Mouse (Mus musculus) heart, adult 2 months (tissue): ENCODE measurements at regions not wholly inside any gene's neighbourhood (a gene's known extent, or its start where the extent isn't known, plus 50 kb on each side); places are given as distances from the start of the nearest gene placed in this dataset.

Experiments
- DNase-seq, 2 experiments: peaks; one replicate each; pipeline ENCODE4 v3.0.0; 2021
- H3K27ac ChIP-seq: fragments of 200-600 bp; 2 replicates; pipeline ENCODE4 v1.8.1; 2022
- H3K27me3 ChIP-seq: fragments of 200-500 bp; 2 replicates; pipeline ENCODE4 v1.6.1; 2012; ENCODE audit warnings: mild to moderate bottlenecking, low read length, inconsistent platforms, mixed read lengths; ENCODE audit not compliant: control insufficient read depth, insufficient read depth
- H3K36me3 ChIP-seq: fragments of 200-500 bp; 2 replicates; pipeline ENCODE4 v1.6.1; 2012; ENCODE audit warnings: low read length, inconsistent platforms; ENCODE audit not compliant: control insufficient read depth, insufficient read depth
- H3K4me1 ChIP-seq: fragments of 200-500 bp; 2 replicates; pipeline ENCODE4 v1.6.1; 2011; ENCODE audit warnings: low read length; ENCODE audit not compliant: control insufficient read depth, insufficient read depth
- H3K4me3 ChIP-seq: fragments of 200-600 bp; 2 replicates; pipeline ENCODE4 v1.8.1; 2022
- H3K79me2 ChIP-seq: fragments of 200-500 bp; replicated peaks from 2 replicates; pipeline ENCODE4 v1.6.1; 2012; ENCODE audit warnings: mild to moderate bottlenecking, inconsistent platforms, low read length, moderate library complexity, mixed read lengths; ENCODE audit not compliant: control insufficient read depth, insufficient read depth
- H3K9ac ChIP-seq: fragments of 200-500 bp; 2 replicates; pipeline ENCODE4 v1.6.1; 2012; ENCODE audit warnings: low read depth, mild to moderate bottlenecking, control low read depth, inconsistent platforms, low read length, mixed read lengths
- CTCF ChIP-seq: fragments of 200-600 bp; IDR thresholded peaks from 2 replicates; pipeline ENCODE4 v1.8.1; 2022; ENCODE audit warnings: antibody characterized with exemption, mild to moderate bottlenecking, moderate library complexity
- EP300 ChIP-seq: fragments of 200-500 bp; IDR thresholded peaks from 2 replicates; pipeline ENCODE4 v1.6.1; 2011; ENCODE audit warnings: low read depth, low read length, control low read depth; ENCODE audit not compliant: insufficient read depth
- POLR2A ChIP-seq: fragments of 200-500 bp; IDR thresholded peaks from 2 replicates; pipeline ENCODE4 v1.6.1; 2011; ENCODE audit warnings: mild to moderate bottlenecking, low read depth, low read length, control low read depth; ENCODE audit not compliant: insufficient read depth
- WGBS: fragments of 180-500 bp; shearing (Covaris S2); methylation state at CpG from one replicate; pipeline ENCODE4 v1.1.7; 2018; 5-methylcytosine and 5-hydroxymethylcytosine counted together
- intact Hi-C: fragments of 180-260 bp; cut with DNase I; formaldehyde crosslinking; loops from one replicate; pipeline ENCODE4 v1.15.1; 2025

DNA sequence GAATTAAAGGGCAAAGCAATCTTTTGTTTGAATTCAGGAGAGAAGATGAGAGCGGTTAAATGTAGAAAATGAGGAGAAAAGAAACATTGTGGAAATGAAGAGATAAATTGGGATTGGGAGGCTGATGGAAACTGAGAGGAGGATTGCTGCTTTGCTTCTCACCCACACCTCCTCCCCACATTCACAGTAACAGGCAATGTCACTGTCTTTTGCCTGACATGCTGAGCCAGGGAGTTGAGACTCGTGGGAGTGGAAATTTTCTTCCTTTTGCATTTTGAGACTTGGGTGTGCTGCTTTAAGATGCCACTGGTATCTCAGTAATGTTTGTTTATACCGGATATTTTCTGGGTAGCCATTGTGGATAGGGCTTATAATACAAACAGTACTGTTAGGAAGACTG lies 133.3 kb downstream of the Ogfrl1 start:
- no peak overlapping the region for H3K9ac ChIP-seq

DNA sequence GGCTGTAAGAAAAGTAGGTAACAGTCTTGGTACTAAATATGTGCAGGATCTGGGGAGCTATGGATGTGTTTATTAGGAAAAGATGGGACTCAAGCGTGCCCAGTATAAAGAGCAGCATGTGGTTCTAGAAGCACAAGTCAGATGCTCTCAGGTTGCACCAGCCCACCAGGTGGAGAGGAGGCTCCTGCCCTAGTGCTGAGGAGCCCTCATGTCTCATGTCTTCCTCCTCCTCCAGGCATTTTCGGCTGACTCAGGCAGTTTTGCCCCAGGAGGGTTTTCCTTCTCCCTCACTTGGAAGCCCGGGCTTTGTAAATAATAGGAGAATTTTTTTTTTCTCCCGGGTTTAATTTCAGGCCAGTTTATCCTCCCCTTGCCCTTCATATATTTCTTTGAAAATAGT lies 133.8 kb downstream of the Ogfrl1 start:
- H3K4me1 ChIP-seq = peaks cover 20% of the 10 kb centered on the region
- WGBS = 17% methylated on average over 4 of the region's 4 CpGs
- TF ChIP-seq POLR2A (no peak), CTCF (no peak)
- H3K27me3 ChIP-seq = no peaks in the 10 kb centered on the region
- no peak for DNase-seq
- intact Hi-C loops = no loop called here
- H3K4me3 ChIP-seq = no peak overlapping the region
- no peak overlapping the region; the same call in 1 of the 2 replicates for H3K27ac ChIP-seq
- no peak overlapping the region for H3K9ac ChIP-seq
- H3K36me3 ChIP-seq = peaks cover 49% of the 10 kb centered on the region
- H3K79me2 ChIP-seq = peaks cover 3% of the 10 kb centered on the region; the same call in 1 of the 2 replicates

More for the DNA sequence above, 133.3 kb downstream of the Ogfrl1 start:
- Histone ChIP-seq H3K79me2 (peaks cover 3% of the 10 kb centered on the region; the same call in 1 of the 2 replicates), H3K4me1 (peaks cover 18% of the 10 kb centered on the region), H3K36me3 (peaks cover 46% of the 10 kb centered on the region), H3K27me3 (no peaks in the 10 kb centered on the region), H3K27ac (peak overlapping the region; percentile 12; the same call in 1 of the 2 replicates), H3K4me3 (no peak overlapping the region)
- TF ChIP-seq EP300 (no peak), POLR2A (no peak), CTCF (no peak)
- 28% methylated on average over 3 of the region's 3 CpGs for WGBS
- intact Hi-C loops = no loop called here
- DNase-seq = no peak

DNA sequence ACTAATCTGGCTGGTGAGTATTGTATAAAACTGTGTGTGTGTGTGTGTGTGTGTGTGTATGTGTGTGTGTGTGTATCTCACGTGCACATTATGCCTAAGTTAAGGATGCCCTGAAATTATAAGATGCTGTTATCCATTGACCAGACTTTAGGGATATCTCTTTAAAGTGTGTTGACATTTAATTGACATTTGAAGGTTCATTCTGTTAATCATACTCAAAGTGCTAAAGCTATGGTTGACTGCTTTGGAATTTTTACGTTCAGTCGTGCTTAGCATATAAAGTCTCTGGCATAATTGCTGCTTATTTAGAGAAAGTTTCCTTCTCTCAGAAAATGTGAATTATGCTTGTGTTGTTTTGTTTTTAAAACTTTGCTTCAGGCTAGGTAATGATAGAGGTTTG lies 135.9 kb downstream of the Ogfrl1 start:
- no peak for DNase-seq
- H3K79me2 ChIP-seq = peaks cover 3% of the 10 kb centered on the region; the same call in 1 of the 2 replicates
- H3K4me1 ChIP-seq = peaks cover 21% of the 10 kb centered on the region
- TF ChIP-seq POLR2A (no peak), EP300 (no peak), CTCF (no peak)
- peaks cover 44% of the 10 kb centered on the region for H3K36me3 ChIP-seq
- H3K27me3 ChIP-seq = no peaks in the 10 kb centered on the region
- WGBS = 47% methylated on average over 3 of the region's 3 CpGs
- H3K27ac ChIP-seq = no peak overlapping the region
- H3K9ac ChIP-seq = no peak overlapping the region
- H3K4me3 ChIP-seq = no peak overlapping the region
- intact Hi-C loops = no loop called here

DNA sequence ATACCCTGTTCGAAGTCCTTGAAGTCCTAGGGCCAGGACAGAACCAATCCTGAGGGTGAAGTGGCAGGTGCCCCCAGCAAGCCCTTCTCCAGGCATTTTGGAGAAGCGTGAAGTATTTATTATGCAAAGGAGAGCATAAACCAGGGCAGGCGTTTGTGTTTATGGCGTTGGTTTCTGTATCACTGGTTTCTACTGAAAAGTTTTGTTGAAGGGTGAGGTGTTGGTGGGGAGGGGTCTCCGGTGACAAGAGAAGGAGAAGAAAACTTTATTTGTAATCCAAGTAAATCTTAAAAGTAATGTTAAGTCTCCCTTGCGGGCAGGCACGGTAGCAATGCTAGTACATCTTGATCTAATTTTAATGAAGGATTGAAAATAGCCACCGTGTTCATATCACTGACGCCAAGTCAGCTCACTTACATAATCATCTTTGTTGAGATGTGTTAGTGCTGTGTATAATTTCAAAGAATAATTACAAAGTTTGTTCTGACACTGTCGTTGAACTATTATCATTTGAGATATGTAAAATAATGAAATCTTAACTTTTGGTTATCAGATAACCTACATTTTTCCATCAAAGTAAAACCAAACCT lies 140.2 kb downstream of the Ogfrl1 start:
- Histone ChIP-seq H3K27ac (peak overlapping the region; percentile 96), H3K4me1 (peaks cover 11% of the 10 kb centered on the region), H3K9ac (peak overlapping the region; percentile 99), H3K79me2 (0 out of 2 replicates have a peak, but pooled peaks cover 1% of the 10 kb centered on the region), H3K4me3 (peak overlapping the region; percentile 84), H3K27me3 (no peaks in the 10 kb centered on the region), H3K36me3 (peaks cover 29% of the 10 kb centered on the region)
- no peak for TF ChIP-seq EP300
- no peak for TF ChIP-seq POLR2A
- no peak for TF ChIP-seq CTCF
- 6% methylated on average over 10 of the region's 10 CpGs for WGBS
- intact Hi-C loops = loop anchor here (2.0 to 5.0 kb wide), 4 partner anchors 13 to 125 kb away; no protein-coding TSS in a partner anchor
- no peak for DNase-seq

DNA sequence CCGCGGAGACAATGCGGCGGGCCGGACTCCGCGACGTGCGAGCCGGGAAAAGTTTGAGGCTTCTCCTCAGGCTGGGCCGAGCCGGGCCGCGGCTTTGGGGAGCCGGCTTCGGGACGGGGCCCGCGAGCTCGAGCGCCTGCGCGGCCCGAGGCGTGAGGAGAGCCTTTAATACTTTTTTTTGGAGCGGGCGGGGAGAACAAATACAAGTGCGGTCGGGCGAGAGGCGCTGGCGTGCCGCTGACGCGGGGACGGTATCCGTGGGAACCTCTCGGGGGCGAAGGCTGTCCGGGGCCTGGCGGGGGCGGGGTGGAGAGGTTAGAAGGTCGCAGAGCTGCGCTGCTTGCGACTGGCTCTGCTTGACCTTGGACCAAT lies 141.0 kb downstream of the Ogfrl1 start:
- Histone ChIP-seq H3K9ac (peak overlapping the region; percentile 99), H3K4me1 (peaks cover 11% of the 10 kb centered on the region), H3K4me3 (peak overlapping the region; percentile 84), H3K27ac (peak overlapping the region; percentile 96), H3K27me3 (no peaks in the 10 kb centered on the region), H3K79me2 (0 out of 2 replicates have a peak, but pooled peaks cover 1% of the 10 kb centered on the region), H3K36me3 (peaks cover 27% of the 10 kb centered on the region)
- DNase-seq = peak; percentile 86 to 88
- TF ChIP-seq CTCF (no peak), POLR2A (peak; percentile 39; the same call in 1 of the 2 replicates), EP300 (no peak)
- intact Hi-C loops = loop anchor here (2.0 to 5.0 kb wide), 4 partner anchors 14 to 126 kb away; no protein-coding TSS in a partner anchor
- 1% methylated on average over 45 of the region's 45 CpGs for WGBS

DNA sequence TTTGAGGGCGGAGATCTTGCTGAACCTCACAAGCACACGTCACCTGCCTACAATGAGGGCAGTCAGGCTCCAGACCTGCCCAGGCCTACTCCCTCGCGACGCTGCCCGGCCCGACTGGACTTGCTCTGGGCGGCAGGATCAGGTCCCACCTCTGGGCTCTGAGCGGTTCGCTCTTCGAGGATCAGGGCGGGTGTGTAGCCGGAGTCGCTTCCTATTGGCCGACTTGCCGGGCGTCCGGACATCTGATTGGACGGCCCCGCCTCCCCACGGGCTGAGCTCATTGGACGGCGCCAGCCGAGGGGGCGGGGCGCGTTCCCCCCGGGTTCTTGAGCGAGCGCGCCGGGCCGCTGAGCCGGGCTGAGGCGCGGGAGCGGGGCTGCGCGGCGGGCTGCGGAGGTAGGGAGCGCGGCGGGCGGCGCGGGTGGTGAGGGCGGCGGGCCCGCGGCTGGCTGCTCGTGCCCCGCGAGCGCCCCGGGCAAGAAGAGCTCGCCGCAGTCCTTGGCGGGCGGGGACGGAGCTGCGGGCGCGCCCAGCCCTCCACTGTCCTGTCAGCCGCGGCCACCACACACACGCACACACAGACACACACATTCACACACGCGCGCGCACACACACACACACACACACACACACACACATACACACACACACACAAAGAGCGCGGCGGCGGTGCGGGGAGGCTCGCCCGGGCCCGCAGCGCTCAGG lies 141.5 kb downstream of the Ogfrl1 start:
- Histone ChIP-seq H3K27me3 (no peaks in the 10 kb centered on the region), H3K36me3 (peaks cover 22% of the 10 kb centered on the region), H3K79me2 (0 out of 2 replicates have a peak, but pooled peaks cover 1% of the 10 kb centered on the region), H3K4me1 (peaks cover 11% of the 10 kb centered on the region), H3K4me3 (peak overlapping the region; percentile 84), H3K9ac (peak overlapping the region; percentile 99), H3K27ac (peak overlapping the region; percentile 96)
- peak; percentile 94 for TF ChIP-seq POLR2A
- TF ChIP-seq CTCF = 0 out of 2 replicates have a peak, but pooled peaks have one; percentile 4
- TF ChIP-seq EP300 = peak; percentile 82; the same call in 1 of the 2 replicates
- intact Hi-C loops = loop anchor here (2.0 to 5.0 kb wide), 4 partner anchors 15 to 126 kb away; no protein-coding TSS in a partner anchor
- WGBS = under 1% methylated on average over 74 of the region's 80 CpGs
- peak; percentile 96 to 98 for DNase-seq
